Comparison of ENCODE assay signal across 31 mouse cellular contexts in genomic region chr11:104585495-104585894, GRCm38 (mm10). TPM values are rescaled to one million over a fixed set of nuclear protein-coding genes. Genes with fewer than 3 reads are reported as not detected.
DNase-seq lines count a peak whose midpoint lies in the region; ATAC-seq and TF ChIP-seq lines count a peak whose summit lies in the region.
"Had no signal": no experiment of that assay in that cellular context is flagged by ENCODE, and none has a peak within 500 bp of the region (broad histone marks: within the 10 kb centered on the region; RNA-seq: fewer than 3 reads in every experiment).

No protein-coding gene starts in this region.

- no peaks in the 10 kb centered on the region for H3K36me3 ChIP-seq in liver, postnatal 0 days (replicated peaks; ENCODE audit: insufficient read depth, low read length)
- no peaks in the 10 kb centered on the region for H3K36me3 ChIP-seq in liver, embryonic 12.5 days
- H3K36me3 ChIP-seq in E14TG2a.4 (ENCODE audit: insufficient read depth, low read length), result no peaks in the 10 kb centered on the region
- no peaks in the 10 kb centered on the region for H3K36me3 ChIP-seq in MEL (ENCODE audit: control insufficient read depth in 1 of 2, insufficient read depth in 2 of 2, low read length in 2 of 2)
- no peaks in the 10 kb centered on the region for H3K36me3 ChIP-seq in stomach, postnatal 0 days (ENCODE audit: control insufficient read depth, insufficient read depth, low read length)
- H3K36me3 ChIP-seq in limb, embryonic 10.5 days, result no peaks in the 10 kb centered on the region
- H3K36me3 ChIP-seq in forebrain, embryonic 12.5 days (replicated peaks), result no peaks in the 10 kb centered on the region
- H3K36me3 ChIP-seq: hindbrain, embryonic 12.5 days; limb, embryonic 12.5 days; neural tube, embryonic 15.5 days; stomach, embryonic 15.5 days had no signal

- peak; percentile 2; the same call in 1 of the 2 replicates for TF ChIP-seq RAD21 in MEL (IDR thresholded peaks at IDR 0.05; ENCODE audit: low read depth, low read length)

- H3K9ac ChIP-seq in liver, postnatal 0 days (replicated peaks), result no peak overlapping the region
- no peak overlapping the region for H3K9ac ChIP-seq in liver, embryonic 12.5 days
- no peak overlapping the region for H3K9ac ChIP-seq in MEL (ENCODE audit: control insufficient read depth, low read depth, low read length, poor library complexity, severe bottlenecking)
- H3K9ac ChIP-seq in stomach, postnatal 0 days (ENCODE audit: low read length), result no peak overlapping the region
- H3K9ac ChIP-seq in forebrain, embryonic 12.5 days, result no peak overlapping the region
- H3K9ac ChIP-seq: forebrain, embryonic 13.5 days; hindbrain, embryonic 12.5 days; limb, embryonic 12.5 days; neural tube, embryonic 15.5 days; stomach, embryonic 15.5 days had no signal

- H3K4me3 ChIP-seq in liver, postnatal 0 days (ENCODE audit: low read depth, low read length), result no peak overlapping the region
- no peak overlapping the region for H3K4me3 ChIP-seq in liver, embryonic 12.5 days
- no peak overlapping the region for H3K4me3 ChIP-seq in E14TG2a.4 (replicated peaks; ENCODE audit: low read length)
- H3K4me3 ChIP-seq in MEL (ENCODE audit: control insufficient read depth in 1 of 2, insufficient read depth in 1 of 2, low read depth in 2 of 2, low read length in 2 of 2), result no peak overlapping the region
- no peak overlapping the region for H3K4me3 ChIP-seq in stomach, postnatal 0 days (ENCODE audit: low read depth, low read length)
- H3K4me3 ChIP-seq in limb, embryonic 10.5 days, result no peak overlapping the region
- no peak overlapping the region for H3K4me3 ChIP-seq in forebrain, embryonic 12.5 days (replicated peaks)
- H3K4me3 ChIP-seq: erythroblast, embryonic 14.5 days; forebrain, embryonic 13.5 days; hindbrain, embryonic 12.5 days; limb, embryonic 12.5 days; neural tube, embryonic 15.5 days; stomach, embryonic 15.5 days had no signal

- H3K79me2 ChIP-seq in MEL (ENCODE audit: control insufficient read depth, insufficient read depth, low read length, poor library complexity), result no peaks in the 10 kb centered on the region

- DNase-seq in liver, postnatal 0 days, result no peak
- peak; percentile 31 for DNase-seq in MEL (ENCODE audit: low read depth, low spot score)
- DNase-seq in stomach, postnatal 0 days (ENCODE audit: low spot score), result no peak
- DNase-seq in limb, embryonic 10.5 days (ENCODE audit: low spot score), result no peak
- DNase-seq: adrenal gland, adult 2 months; adrenal gland, postnatal 36 days; cerebellum, adult 18-20 months; cerebellum, postnatal 14 days; gastrocnemius, postnatal 14 days; heart, postnatal 36 days; kidney, adult 9 months; kidney, postnatal 14 days; lung, adult 2 months; lung, postnatal 10 days; midbrain, embryonic 14.5 days; retina, postnatal 1 day; right cerebral cortex, postnatal 25 days had no signal

- ATAC-seq in liver, postnatal 0 days, result no peak
- no peak for ATAC-seq in liver, embryonic 12.5 days
- ATAC-seq in stomach, postnatal 0 days (ENCODE audit: low FRiP score, low TSS enrichment), result no peak
- no peak for ATAC-seq in forebrain, embryonic 12.5 days (ENCODE audit: low FRiP score)
- ATAC-seq: activated CD4-positive, CD25-positive, alpha-beta regulatory T cell, adult 4 months; CD4-positive, CD25-positive, alpha-beta regulatory T cell, adult 4 months; forebrain, embryonic 13.5 days; intestine, postnatal 0 days had no signal

- no peak for TF ChIP-seq EP300 in liver, postnatal 0 days (IDR thresholded peaks at IDR 0.05; ENCODE audit: low read depth)
- no peak for TF ChIP-seq EP300 in MEL (IDR thresholded peaks at IDR 0.05; ENCODE audit: low read depth in 1 of 2, low read length in 2 of 2)
- no peak for TF ChIP-seq EP300 in stomach, postnatal 0 days (optimal IDR thresholded peaks at IDR 0.05)

- no peak for TF ChIP-seq POLR2A in MEL (IDR thresholded peaks at IDR 0.05; ENCODE audit: control insufficient read depth in 1 of 2, insufficient read depth in 1 of 2, low read depth in 1 of 2, low read length in 2 of 2, poor library complexity in 1 of 2)

- no peak overlapping the region for H3K27ac ChIP-seq in liver, postnatal 0 days (ENCODE audit: low read depth)
- H3K27ac ChIP-seq in liver, embryonic 12.5 days, result no peak overlapping the region
- H3K27ac ChIP-seq in MEL (ENCODE audit: control insufficient read depth, low read depth, low read length), result no peak overlapping the region
- H3K27ac ChIP-seq in stomach, postnatal 0 days (replicated peaks), result no peak overlapping the region
- no peak overlapping the region for H3K27ac ChIP-seq in limb, embryonic 10.5 days
- H3K27ac ChIP-seq in forebrain, embryonic 12.5 days, result no peak overlapping the region
- H3K27ac ChIP-seq: forebrain, embryonic 13.5 days; hindbrain, embryonic 12.5 days; limb, embryonic 12.5 days; macrophage; neural tube, embryonic 15.5 days; stomach, embryonic 15.5 days had no signal

- H3K9me3 ChIP-seq in liver, postnatal 0 days (ENCODE audit: low read length), result no peaks in the 10 kb centered on the region
- no peaks in the 10 kb centered on the region for H3K9me3 ChIP-seq in liver, embryonic 12.5 days (replicated peaks)
- H3K9me3 ChIP-seq in E14TG2a.4 (ENCODE audit: low read length), result no peaks in the 10 kb centered on the region
- H3K9me3 ChIP-seq in MEL (replicated peaks; ENCODE audit: insufficient read depth, low read length), result no peaks in the 10 kb centered on the region
- no peaks in the 10 kb centered on the region for H3K9me3 ChIP-seq in stomach, postnatal 0 days (ENCODE audit: control insufficient read depth, low read length)
- H3K9me3 ChIP-seq in limb, embryonic 10.5 days (replicated peaks), result 0 out of 2 replicates have a peak, but pooled peaks cover 3% of the 10 kb centered on the region
- H3K9me3 ChIP-seq in forebrain, embryonic 12.5 days, result peaks cover 9% of the 10 kb centered on the region; the same call in 1 of the 2 replicates
- H3K9me3 ChIP-seq: stomach, embryonic 15.5 days had no signal

- 0 out of 2 replicates have a peak, but pooled peaks have one; percentile 3 for TF ChIP-seq CTCF in liver, postnatal 0 days (IDR thresholded peaks at IDR 0.05; ENCODE audit: low read depth)
- TF ChIP-seq CTCF in E14TG2a.4 (conservative IDR thresholded peaks at IDR 0.05; ENCODE audit: low read length) (peak; percentile 45), MEL (IDR thresholded peaks at IDR 0.05 in 2 of 3, conservative IDR thresholded peaks at IDR 0.05 in 1 of 3; ENCODE audit: control insufficient read depth in 1 of 3, insufficient read depth in 1 of 3, low read depth in 2 of 3, low read length in 3 of 3, poor library complexity in 1 of 3, severe bottlenecking in 1 of 3) (peak; percentile 31 to 54 (median 47); a peak in 5 of 6 replicates)
- peak; percentile 12; the same call in 1 of the 2 replicates for TF ChIP-seq CTCF in stomach, postnatal 0 days (IDR thresholded peaks at IDR 0.05; ENCODE audit: low read depth)

- H3K4me1 ChIP-seq in liver, postnatal 0 days (ENCODE audit: insufficient read depth), result no peaks in the 10 kb centered on the region
- no peaks in the 10 kb centered on the region for H3K4me1 ChIP-seq in liver, embryonic 12.5 days
- peaks cover 57% of the 10 kb centered on the region for H3K4me1 ChIP-seq in E14TG2a.4 (replicated peaks; ENCODE audit: low read depth, low read length)
- peaks cover 0 to 5% of the 10 kb centered on the region in 2 experiments; a peak in 1 of 4 replicates for H3K4me1 ChIP-seq in MEL (ENCODE audit: control insufficient read depth in 1 of 2, insufficient read depth in 2 of 2, low read length in 2 of 2)
- H3K4me1 ChIP-seq in stomach, postnatal 0 days (replicated peaks; ENCODE audit: control insufficient read depth, insufficient read depth), result no peaks in the 10 kb centered on the region
- H3K4me1 ChIP-seq in limb, embryonic 10.5 days, result 0 out of 2 replicates have a peak, but pooled peaks cover 3% of the 10 kb centered on the region
- no peaks in the 10 kb centered on the region for H3K4me1 ChIP-seq in forebrain, embryonic 12.5 days
- H3K4me1 ChIP-seq: forebrain, embryonic 13.5 days; neural tube, embryonic 15.5 days had no signal

- H3K4me2 ChIP-seq in liver, postnatal 0 days (ENCODE audit: low read depth, low read length), result no peak overlapping the region
- H3K4me2 ChIP-seq in liver, embryonic 12.5 days, result no peak overlapping the region
- H3K4me2 ChIP-seq in stomach, postnatal 0 days (replicated peaks; ENCODE audit: low read depth), result no peak overlapping the region
- H3K4me2 ChIP-seq in forebrain, embryonic 12.5 days, result no peak overlapping the region
- H3K4me2 ChIP-seq: forebrain, embryonic 13.5 days; heart, embryonic 11.5 days; hindbrain, embryonic 12.5 days; limb, embryonic 12.5 days; neural tube, embryonic 15.5 days; stomach, embryonic 15.5 days had no signal

- WGBS in liver, postnatal 0 days (ENCODE audit: insufficient replicate concordance), result 72% methylated on average over 5 of the region's 5 CpGs
- 54% methylated on average over 5 of the region's 5 CpGs for WGBS in liver, embryonic 12.5 days (ENCODE audit: insufficient replicate concordance)
- 70% methylated on average over 5 of the region's 5 CpGs for WGBS in stomach, postnatal 0 days
- WGBS in limb, embryonic 10.5 days, result 81% methylated on average over 5 of the region's 5 CpGs
- 74% methylated on average over 5 of the region's 5 CpGs for WGBS in forebrain, embryonic 12.5 days

- H3K27me3 ChIP-seq in liver, postnatal 0 days (ENCODE audit: insufficient read depth, low read length), result no peaks in the 10 kb centered on the region
- peaks cover 30% of the 10 kb centered on the region for H3K27me3 ChIP-seq in liver, embryonic 12.5 days (replicated peaks)
- H3K27me3 ChIP-seq in E14TG2a.4 (ENCODE audit: insufficient read depth, low read length) (peaks cover 15% of the 10 kb centered on the region), MEL (ENCODE audit: control insufficient read depth in 1 of 2, insufficient read depth in 2 of 2, low read length in 2 of 2) (no peaks in the 10 kb centered on the region)
- no peaks in the 10 kb centered on the region for H3K27me3 ChIP-seq in stomach, postnatal 0 days (ENCODE audit: control insufficient read depth, insufficient read depth, low read length)
- H3K27me3 ChIP-seq in limb, embryonic 10.5 days (ENCODE audit: low read depth, poor library complexity, severe bottlenecking), result no peaks in the 10 kb centered on the region
- H3K27me3 ChIP-seq in forebrain, embryonic 12.5 days, result no peaks in the 10 kb centered on the region
- H3K27me3 ChIP-seq: forebrain, embryonic 13.5 days; hindbrain, embryonic 12.5 days; neural tube, embryonic 15.5 days; stomach, embryonic 15.5 days had no signal

RNA-seq across cellular contexts. Expression of gene Itgb3, which starts 22.3 kb away (rescaled TPM):
- 13.6 and 16.0 TPM in 2 replicates for polyA plus RNA-seq in liver, postnatal 0 days (2015; fragmentation: Nextera tagmentation; extraction: Ambion mirVana)
- 33.1 and 36.4 TPM in 2 replicates for polyA plus RNA-seq in liver, embryonic 12.5 days (2016; fragmentation: Nextera tagmentation; extraction: Ambion mirVana)
- total RNA-seq in MEL (2012; rRNA removed), result 0.08 and 0.13 TPM in 2 replicates
- under 1 TPM in 1 of 2 experiments, not detected in 1; 0.32 TPM for polyA plus RNA-seq in MEL (2012; ENCODE audit: insufficient read depth in 1 of 2, insufficient read length in 2 of 2, low read depth in 1 of 2, low replicate concordance in 2 of 2, missing spikeins in 1 of 2)
- 4.7 and 5.1 TPM in 2 replicates for polyA plus RNA-seq in stomach, postnatal 0 days (2015; fragmentation: Nextera tagmentation; extraction: Ambion mirVana)
- polyA plus RNA-seq in limb, embryonic 10.5 days (2016; fragmentation: Nextera tagmentation; extraction: Ambion mirVana), result 2.6 and 2.7 TPM in 2 replicates
- polyA plus RNA-seq in forebrain, embryonic 12.5 days (2016; fragmentation: Nextera tagmentation; extraction: Ambion mirVana), result 1.6 and 1.8 TPM in 2 replicates

RNA-seq across cellular contexts. Expression of gene Myl4, which starts 35.0 kb away (rescaled TPM):
- 8.1 and 8.3 TPM in 2 replicates for polyA plus RNA-seq in liver, postnatal 0 days (2015; fragmentation: Nextera tagmentation; extraction: Ambion mirVana)
- polyA plus RNA-seq in liver, embryonic 12.5 days (2016; fragmentation: Nextera tagmentation; extraction: Ambion mirVana), result 1.5 and 3.5 TPM in 2 replicates
- 0.85 and 1.3 TPM in 2 replicates for total RNA-seq in MEL (2012; rRNA removed)
- polyA plus RNA-seq in MEL (2012; ENCODE audit: insufficient read depth in 1 of 2, insufficient read length in 2 of 2, low read depth in 1 of 2, low replicate concordance in 2 of 2, missing spikeins in 1 of 2), result under 1 TPM in 1 of 2 experiments, not detected in 1; 0.29 TPM
- polyA plus RNA-seq in stomach, postnatal 0 days (2015; fragmentation: Nextera tagmentation; extraction: Ambion mirVana), result 6.8 and 9.5 TPM in 2 replicates
- 3.0 and 3.1 TPM in 2 replicates for polyA plus RNA-seq in limb, embryonic 10.5 days (2016; fragmentation: Nextera tagmentation; extraction: Ambion mirVana)
- 1.4 and 2.0 TPM in 2 replicates for polyA plus RNA-seq in forebrain, embryonic 12.5 days (2016; fragmentation: Nextera tagmentation; extraction: Ambion mirVana)
- polyA plus RNA-seq: macrophage had no signal

RNA-seq across cellular contexts. Expression of gene Cdc27, which starts 35.1 kb away (rescaled TPM):
- 12.3 and 13.8 TPM in 2 replicates for polyA plus RNA-seq in liver, postnatal 0 days (2015; fragmentation: Nextera tagmentation; extraction: Ambion mirVana)
- polyA plus RNA-seq in liver, embryonic 12.5 days (2016; fragmentation: Nextera tagmentation; extraction: Ambion mirVana), result 32.2 and 33.1 TPM in 2 replicates
- total RNA-seq in MEL (2012; rRNA removed), result 24.4 and 32.6 TPM in 2 replicates
- polyA plus RNA-seq in MEL (2012; ENCODE audit: insufficient read depth in 1 of 2, insufficient read length in 2 of 2, low read depth in 1 of 2, low replicate concordance in 2 of 2, missing spikeins in 1 of 2), result 100 to 1,000 TPM in 1 of 2 experiments, 10 to 100 TPM in 1; 30.4 to 180 TPM
- 11.7 and 13.9 TPM in 2 replicates for polyA plus RNA-seq in stomach, postnatal 0 days (2015; fragmentation: Nextera tagmentation; extraction: Ambion mirVana)
- 49.5 and 60.4 TPM in 2 replicates for polyA plus RNA-seq in limb, embryonic 10.5 days (2016; fragmentation: Nextera tagmentation; extraction: Ambion mirVana)
- polyA plus RNA-seq in forebrain, embryonic 12.5 days (2016; fragmentation: Nextera tagmentation; extraction: Ambion mirVana), result 52.6 and 53.7 TPM in 2 replicates
